Mouse (Mus musculus): ENCODE measurements around the gene Zfp322a.

DNA sequence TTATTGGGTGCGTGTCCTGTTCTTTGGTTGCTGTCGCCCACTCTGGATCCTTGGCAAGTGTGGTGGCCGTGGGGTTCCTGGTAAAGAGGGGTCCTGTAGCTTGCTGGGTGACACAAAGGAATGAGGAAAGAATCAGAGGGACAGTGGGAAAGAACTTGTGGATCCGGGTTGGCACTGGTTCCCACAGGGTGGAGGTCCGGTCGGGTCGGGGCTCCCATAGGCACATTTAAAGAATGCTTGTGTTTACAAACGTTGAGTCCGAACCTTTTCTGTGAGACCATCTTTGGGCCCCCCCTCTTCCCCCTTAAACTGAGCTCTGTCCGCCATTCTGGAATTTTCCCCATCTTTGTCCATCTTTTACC lies 62.3 kb downstream of the Zfp322a start:
- TF ChIP-seq CTCF (IDR thresholded peaks at IDR 0.05; ENCODE audit: low read depth) (no peak), EP300 (IDR thresholded peaks at IDR 0.05; ENCODE audit: low read depth) (no peak)

All from heart, postnatal 0 days (tissue).